ENCODE assay signal across 26 mouse cellular contexts in the genomic region with DNA sequence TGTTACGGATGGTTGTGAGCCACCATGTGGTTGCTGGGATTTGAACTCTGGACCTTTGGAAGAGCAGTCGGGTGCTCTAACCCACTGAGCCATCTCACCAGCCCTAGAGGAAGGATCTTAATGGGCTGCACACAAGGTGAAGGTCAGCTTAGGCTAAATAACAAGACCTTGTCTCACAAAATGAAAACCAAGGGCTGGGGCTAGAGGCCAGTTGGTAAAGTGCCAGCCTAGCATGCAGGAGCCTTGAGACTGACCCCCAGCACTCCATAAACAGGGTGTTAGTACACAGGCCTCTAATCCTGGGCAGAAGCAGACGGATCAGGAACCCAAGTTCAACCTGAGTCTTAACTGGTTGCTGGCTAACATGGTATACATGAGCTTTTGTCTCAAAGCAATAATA. TPM values are rescaled to one million over a fixed set of nuclear protein-coding genes. Genes with fewer than 3 reads are reported as not detected.
DNase-seq lines count a peak whose midpoint lies in the region; ATAC-seq and TF ChIP-seq lines count a peak whose summit lies in the region.
"Had no signal": no experiment of that assay in that cellular context is flagged by ENCODE, and none has a peak within 500 bp of the region (broad histone marks: within the 10 kb centered on the region; RNA-seq: fewer than 3 reads in every experiment).

No protein-coding gene starts in this region.

- no peaks in the 10 kb centered on the region; the same call in 1 of the 2 replicates for H3K4me1 ChIP-seq in thymus, adult 2 months (replicated peaks; ENCODE audit: control insufficient read depth, insufficient read depth, low read length)
- H3K4me1 ChIP-seq in midbrain, embryonic 14.5 days (ENCODE audit: control insufficient read depth, insufficient read depth, low read length), result no peaks in the 10 kb centered on the region
- H3K4me1 ChIP-seq: embryonic facial prominence, embryonic 12.5 days; embryonic facial prominence, embryonic 15.5 days; heart, embryonic 13.5 days; hindbrain, embryonic 12.5 days; hindbrain, embryonic 15.5 days had no signal

- no peak overlapping the region for H3K9ac ChIP-seq in midbrain, embryonic 14.5 days (replicated peaks; ENCODE audit: low read length)
- H3K9ac ChIP-seq: embryonic facial prominence, embryonic 12.5 days; embryonic facial prominence, embryonic 15.5 days; forebrain, embryonic 12.5 days; forebrain, embryonic 15.5 days; heart, embryonic 13.5 days; hindbrain, embryonic 12.5 days; hindbrain, embryonic 15.5 days had no signal

- H3K4me2 ChIP-seq in midbrain, embryonic 14.5 days (ENCODE audit: low read length), result no peak overlapping the region
- H3K4me2 ChIP-seq: embryonic facial prominence, embryonic 12.5 days; embryonic facial prominence, embryonic 15.5 days; forebrain, embryonic 12.5 days; forebrain, embryonic 15.5 days; heart, embryonic 13.5 days; hindbrain, embryonic 12.5 days; hindbrain, embryonic 15.5 days had no signal

- no peak for TF ChIP-seq CTCF in thymus, adult 2 months (IDR thresholded peaks at IDR 0.05; ENCODE audit: borderline replicate concordance, control insufficient read depth, extremely low read depth, insufficient read depth, low read length, poor library complexity)

- 96% methylated on average over 3 of the region's 3 CpGs for WGBS in thymus, adult 2 months
- WGBS in midbrain, embryonic 14.5 days, result 88% methylated on average over 3 of the region's 3 CpGs

- no peaks in the 10 kb centered on the region for H3K27me3 ChIP-seq in thymus, adult 2 months (ENCODE audit: control insufficient read depth, insufficient read depth, low read length)
- H3K27me3 ChIP-seq in midbrain, embryonic 14.5 days (ENCODE audit: control insufficient read depth, insufficient read depth, low read length), result no peaks in the 10 kb centered on the region
- H3K27me3 ChIP-seq: embryonic facial prominence, embryonic 12.5 days; embryonic facial prominence, embryonic 15.5 days; forebrain, embryonic 12.5 days; forebrain, embryonic 15.5 days; heart, embryonic 13.5 days; hindbrain, embryonic 12.5 days; hindbrain, embryonic 15.5 days had no signal

- no peak for ATAC-seq in midbrain, embryonic 14.5 days (ENCODE audit: low FRiP score, low TSS enrichment)
- ATAC-seq: activated CD4-positive, CD25-positive, alpha-beta regulatory T cell, adult 4 months; forebrain, embryonic 15.5 days; intestine, postnatal 0 days; Patski had no signal

- DNase-seq in adrenal gland, adult (ENCODE audit: inconsistent age in 2 of 2, low spot score in 1 of 2), result peak; percentile 8 to 75
- DNase-seq in adrenal gland, postnatal 25 days, result no peak
- DNase-seq in ovary, postnatal 36 days (ENCODE audit: low spot score), result peak; percentile 41
- DNase-seq in ovary, postnatal 10 days (ENCODE audit: low spot score), result no peak
- DNase-seq in ZHBTc4 (ENCODE audit: low read depth, low spot score), result peak; percentile 27
- peak; percentile 50 for DNase-seq in adrenal gland, postnatal 14 days
- DNase-seq in thymus, adult 2 months, result no peak
- DNase-seq in midbrain, embryonic 14.5 days, result no peak
- DNase-seq: cerebellum, adult 18-20 months; cerebellum, adult 9-10 months; cerebellum, postnatal 14 days; gastrocnemius, postnatal 10 days; gastrocnemius, postnatal 36 days; heart, adult 2 months; heart, postnatal 14 days had no signal

- no peak overlapping the region for H3K4me3 ChIP-seq in thymus, adult 2 months (ENCODE audit: control insufficient read depth, insufficient read depth, low read length)
- H3K4me3 ChIP-seq in midbrain, embryonic 14.5 days (replicated peaks; ENCODE audit: low read depth, low read length), result no peak overlapping the region
- H3K4me3 ChIP-seq: embryonic facial prominence, embryonic 12.5 days; embryonic facial prominence, embryonic 15.5 days; forebrain, embryonic 12.5 days; forebrain, embryonic 15.5 days; heart, adult 2 months; heart, embryonic 10.5 days; heart, embryonic 13.5 days; hindbrain, embryonic 12.5 days; hindbrain, embryonic 15.5 days had no signal

- no peak for TF ChIP-seq POLR2A in thymus, adult 2 months (IDR thresholded peaks at IDR 0.05; ENCODE audit: control insufficient read depth, extremely low read depth, insufficient read depth, low read length, poor library complexity)

- H3K9me3 ChIP-seq in midbrain, embryonic 14.5 days (ENCODE audit: control insufficient read depth, low read length), result no peaks in the 10 kb centered on the region
- H3K9me3 ChIP-seq: embryonic facial prominence, embryonic 12.5 days; embryonic facial prominence, embryonic 15.5 days; forebrain, embryonic 12.5 days; forebrain, embryonic 15.5 days; heart, embryonic 10.5 days; heart, embryonic 13.5 days; hindbrain, embryonic 12.5 days; hindbrain, embryonic 15.5 days had no signal

- no peaks in the 10 kb centered on the region for H3K36me3 ChIP-seq in thymus, adult 2 months (ENCODE audit: control insufficient read depth, insufficient read depth, low read length)
- no peaks in the 10 kb centered on the region for H3K36me3 ChIP-seq in midbrain, embryonic 14.5 days (ENCODE audit: control insufficient read depth, insufficient read depth, low read length)
- H3K36me3 ChIP-seq: embryonic facial prominence, embryonic 12.5 days; embryonic facial prominence, embryonic 15.5 days; forebrain, embryonic 12.5 days; forebrain, embryonic 15.5 days; heart, embryonic 10.5 days; heart, embryonic 13.5 days; hindbrain, embryonic 12.5 days; hindbrain, embryonic 15.5 days had no signal

- H3K27ac ChIP-seq in thymus, adult 2 months (ENCODE audit: control insufficient read depth, insufficient read depth, low read length), result no peak overlapping the region
- H3K27ac ChIP-seq in midbrain, embryonic 14.5 days (replicated peaks; ENCODE audit: low read depth, low read length), result no peak overlapping the region
- H3K27ac ChIP-seq: embryonic facial prominence, embryonic 12.5 days; embryonic facial prominence, embryonic 15.5 days; forebrain, embryonic 12.5 days; forebrain, embryonic 15.5 days; heart, adult 2 months; heart, embryonic 10.5 days; heart, embryonic 13.5 days; hindbrain, embryonic 12.5 days; hindbrain, embryonic 15.5 days had no signal

RNA-seq across cellular contexts. Expression of a gene that starts 5.0 kb away (rescaled TPM):
- 61.3 and 66.7 TPM in 2 replicates for total RNA-seq in adrenal gland, postnatal 25 days (2021)
- 53.4 and 61.1 TPM in 2 replicates for total RNA-seq in adrenal gland, postnatal 14 days (2021)
- 14.7 and 17.3 TPM in 2 replicates for polyA plus RNA-seq in thymus, adult 2 months (2012; rRNA removed)
- polyA plus RNA-seq in midbrain, embryonic 14.5 days (2014; fragmentation: Nextera tagmentation; extraction: Ambion mirVana), result 18.1 and 21.4 TPM in 2 replicates

RNA-seq across cellular contexts. Expression of a gene that starts 25.7 kb away (rescaled TPM):
- 39.3 and 45.0 TPM in 2 replicates for total RNA-seq in adrenal gland, postnatal 25 days (2021)
- total RNA-seq in adrenal gland, postnatal 14 days (2021), result 36.8 and 37.0 TPM in 2 replicates
- 7.8 and 8.2 TPM in 2 replicates for polyA plus RNA-seq in thymus, adult 2 months (2012; rRNA removed)
- 32.9 and 51.9 TPM in 2 replicates for polyA plus RNA-seq in midbrain, embryonic 14.5 days (2014; fragmentation: Nextera tagmentation; extraction: Ambion mirVana)

Comparison
In these comparisons a context has a peak if more than half of its experiments do, and no peak if none do; other contexts are left out.
1. DNase-seq: peak in adrenal gland, adult (2 of 2), ovary, postnatal 36 days (single experiment), ZHBTc4 (single experiment) and adrenal gland, postnatal 14 days (single experiment); none in adrenal gland, postnatal 25 days (single experiment), ovary, postnatal 10 days (single experiment), thymus, adult 2 months (single experiment) and midbrain, embryonic 14.5 days (single experiment).